Mouse (Mus musculus): Measurements from ENCODE around the gene Yod1. TPM values are rescaled to one million over a fixed set of nuclear protein-coding genes. Genes with fewer than 3 reads are reported as not detected.

Gene Yod1
- polyA plus RNA-seq, 1 experiment, result 1.2 TPM

- TF ChIP-seq CTCF (conservative IDR thresholded peaks at IDR 0.05; ENCODE audit: insufficient read depth, insufficient read length, low read depth, low read length), result no peak
- TF ChIP-seq POLR2A (IDR thresholded peaks at IDR 0.05; ENCODE audit: low read depth, low read length), result no peak
- no peak overlapping the region for H3K4me3 ChIP-seq (ENCODE audit: insufficient read depth, low read depth, low read length)
- WGBS, result 41% methylated on average over 3 of the region's 3 CpGs
- DNase-seq, result no peak
- no peaks in the 10 kb centered on the region for H3K36me3 ChIP-seq (ENCODE audit: control insufficient read depth, insufficient read depth, low read length)
- no peaks in the 10 kb centered on the region for H3K27me3 ChIP-seq (replicated peaks; ENCODE audit: control insufficient read depth, insufficient read depth, low read length)
- H3K27ac ChIP-seq (ENCODE audit: insufficient read depth, low read depth, low read length), result no peak overlapping the region
- 0 out of 2 replicates have a peak, but pooled peaks cover 2% of the 10 kb centered on the region for H3K4me1 ChIP-seq (ENCODE audit: control insufficient read depth, insufficient read depth, low read length)
Measured at GRCm38 (mm10) chr1:130739636-130740035, 22.5 kb downstream of the Yod1 start.

- H3K4me3 ChIP-seq (ENCODE audit: insufficient read depth, low read depth, low read length), result no peak overlapping the region
- TF ChIP-seq CTCF (conservative IDR thresholded peaks at IDR 0.05; ENCODE audit: insufficient read depth, insufficient read length, low read depth, low read length), result no peak
- no peak for TF ChIP-seq POLR2A (IDR thresholded peaks at IDR 0.05; ENCODE audit: low read depth, low read length)
- WGBS, result 60% methylated on average over 4 of the region's 4 CpGs
- H3K4me1 ChIP-seq (ENCODE audit: control insufficient read depth, insufficient read depth, low read length), result no peaks in the 10 kb centered on the region
- H3K36me3 ChIP-seq (ENCODE audit: control insufficient read depth, insufficient read depth, low read length), result no peaks in the 10 kb centered on the region
- H3K27me3 ChIP-seq (replicated peaks; ENCODE audit: control insufficient read depth, insufficient read depth, low read length), result no peaks in the 10 kb centered on the region
- no peak overlapping the region for H3K27ac ChIP-seq (ENCODE audit: insufficient read depth, low read depth, low read length)
- DNase-seq, result no peak
Measured at GRCm38 (mm10) chr1:130740227-130740648, 23.1 kb downstream of the Yod1 start.

- WGBS, result 70% methylated on average over 15 of the region's 15 CpGs
- TF ChIP-seq POLR2A (IDR thresholded peaks at IDR 0.05; ENCODE audit: low read depth, low read length) (no peak), CTCF (conservative IDR thresholded peaks at IDR 0.05; ENCODE audit: insufficient read depth, insufficient read length, low read depth, low read length) (no peak)
- DNase-seq, result no peak
- H3K27me3 ChIP-seq (replicated peaks; ENCODE audit: control insufficient read depth, insufficient read depth, low read length), result no peaks in the 10 kb centered on the region
- H3K4me1 ChIP-seq (ENCODE audit: control insufficient read depth, insufficient read depth, low read length), result no peaks in the 10 kb centered on the region
- H3K36me3 ChIP-seq (ENCODE audit: control insufficient read depth, insufficient read depth, low read length), result no peaks in the 10 kb centered on the region
- no peak overlapping the region for H3K4me3 ChIP-seq (ENCODE audit: insufficient read depth, low read depth, low read length)
- H3K27ac ChIP-seq (ENCODE audit: insufficient read depth, low read depth, low read length), result no peak overlapping the region
Measured at GRCm38 (mm10) chr1:130740781-130741720, 23.9 kb downstream of the Yod1 start.

GRCm38 (mm10) chr1:130742201-130742600, 25.1 kb downstream of the Yod1 start:
- Histone ChIP-seq H3K4me1 (ENCODE audit: control insufficient read depth, insufficient read depth, low read length) (no peaks in the 10 kb centered on the region), H3K27me3 (replicated peaks; ENCODE audit: control insufficient read depth, insufficient read depth, low read length) (no peaks in the 10 kb centered on the region), H3K27ac (ENCODE audit: insufficient read depth, low read depth, low read length) (no peak overlapping the region), H3K4me3 (ENCODE audit: insufficient read depth, low read depth, low read length) (no peak overlapping the region), H3K36me3 (ENCODE audit: control insufficient read depth, insufficient read depth, low read length) (no peaks in the 10 kb centered on the region)
- TF ChIP-seq CTCF (conservative IDR thresholded peaks at IDR 0.05; ENCODE audit: insufficient read depth, insufficient read length, low read depth, low read length) (no peak), POLR2A (IDR thresholded peaks at IDR 0.05; ENCODE audit: low read depth, low read length) (no peak)
- DNase-seq, result no peak
- 95% methylated on average over 7 of the region's 7 CpGs for WGBS

GRCm38 (mm10) chr1:130743775-130744174, 26.6 kb downstream of the Yod1 start:
- Histone ChIP-seq H3K4me1 (ENCODE audit: control insufficient read depth, insufficient read depth, low read length) (no peaks in the 10 kb centered on the region), H3K4me3 (ENCODE audit: insufficient read depth, low read depth, low read length) (no peak overlapping the region), H3K27ac (ENCODE audit: insufficient read depth, low read depth, low read length) (no peak overlapping the region), H3K27me3 (replicated peaks; ENCODE audit: control insufficient read depth, insufficient read depth, low read length) (no peaks in the 10 kb centered on the region), H3K36me3 (ENCODE audit: control insufficient read depth, insufficient read depth, low read length) (no peaks in the 10 kb centered on the region)
- WGBS, result 86% methylated on average over 1 of the region's 1 CpGs
- DNase-seq, result no peak
- TF ChIP-seq CTCF (conservative IDR thresholded peaks at IDR 0.05; ENCODE audit: insufficient read depth, insufficient read length, low read depth, low read length) (no peak), POLR2A (IDR thresholded peaks at IDR 0.05; ENCODE audit: low read depth, low read length) (no peak)

GRCm38 (mm10) chr1:130744217-130744616, 27.1 kb downstream of the Yod1 start:
- no peak overlapping the region for H3K4me3 ChIP-seq (ENCODE audit: insufficient read depth, low read depth, low read length)
- H3K27ac ChIP-seq (ENCODE audit: insufficient read depth, low read depth, low read length), result no peak overlapping the region
- WGBS, result 90% methylated on average over 2 of the region's 2 CpGs
- TF ChIP-seq CTCF (conservative IDR thresholded peaks at IDR 0.05; ENCODE audit: insufficient read depth, insufficient read length, low read depth, low read length) (no peak), POLR2A (IDR thresholded peaks at IDR 0.05; ENCODE audit: low read depth, low read length) (no peak)
- H3K27me3 ChIP-seq (replicated peaks; ENCODE audit: control insufficient read depth, insufficient read depth, low read length), result no peaks in the 10 kb centered on the region
- no peaks in the 10 kb centered on the region for H3K36me3 ChIP-seq (ENCODE audit: control insufficient read depth, insufficient read depth, low read length)
- DNase-seq, result no peak
- H3K4me1 ChIP-seq (ENCODE audit: control insufficient read depth, insufficient read depth, low read length), result no peaks in the 10 kb centered on the region

GRCm38 (mm10) chr1:130744961-130745360, 27.8 kb downstream of the Yod1 start:
- DNase-seq, result no peak
- H3K27me3 ChIP-seq (replicated peaks; ENCODE audit: control insufficient read depth, insufficient read depth, low read length), result no peaks in the 10 kb centered on the region
- no peak overlapping the region for H3K27ac ChIP-seq (ENCODE audit: insufficient read depth, low read depth, low read length)
- no peaks in the 10 kb centered on the region for H3K4me1 ChIP-seq (ENCODE audit: control insufficient read depth, insufficient read depth, low read length)
- no peak overlapping the region for H3K4me3 ChIP-seq (ENCODE audit: insufficient read depth, low read depth, low read length)
- 88% methylated on average over 5 of the region's 5 CpGs for WGBS
- TF ChIP-seq POLR2A (IDR thresholded peaks at IDR 0.05; ENCODE audit: low read depth, low read length) (no peak), CTCF (conservative IDR thresholded peaks at IDR 0.05; ENCODE audit: insufficient read depth, insufficient read length, low read depth, low read length) (no peak)
- H3K36me3 ChIP-seq (ENCODE audit: control insufficient read depth, insufficient read depth, low read length), result no peaks in the 10 kb centered on the region

All from kidney, adult 2 months (tissue).